Mouse (Mus musculus) midbrain, embryonic 10.5 days (tissue): ENCODE data around the gene Zbtb34. TPM values are rescaled to one million over a fixed set of nuclear protein-coding genes. Genes with fewer than 3 reads are reported as not detected.

Experiments
- DNase-seq: peaks from one replicate; pipeline ENCODE4 v3.0.0-alpha.2; 2017; ENCODE audit warnings: low spot score
- H3K27ac ChIP-seq: fragments of 300-500 bp; sonication (generic); replicated peaks from 2 replicates; pipeline ENCODE4 v1.5.1; 2016; ENCODE audit warnings: mild to moderate bottlenecking
- H3K27me3 ChIP-seq: fragments of 300-500 bp; sonication (generic); 2 replicates; pipeline ENCODE4 v1.6.1; 2016; ENCODE audit warnings: low read depth, mild to moderate bottlenecking; ENCODE audit not compliant: poor library complexity, severe bottlenecking
- H3K36me3 ChIP-seq: fragments of 300-500 bp; sonication (generic); 2 replicates; pipeline ENCODE4 v1.6.1; 2016; ENCODE audit warnings: mild to moderate bottlenecking, moderate library complexity
- H3K4me1 ChIP-seq: fragments of 300-500 bp; sonication (generic); 2 replicates; pipeline ENCODE4 v1.6.1; 2016
- H3K4me3 ChIP-seq: fragments of 300-500 bp; sonication (generic); 2 replicates; pipeline ENCODE4 v1.5.1; 2016; ENCODE audit warnings: mild to moderate bottlenecking, moderate library complexity
- H3K9me3 ChIP-seq: fragments of 300-500 bp; sonication (generic); replicated peaks from 2 replicates; pipeline ENCODE4 v1.6.1; 2016; ENCODE audit warnings: mild to moderate bottlenecking
- WGBS: fragments of 180-500 bp; shearing (Covaris S2); methylation state at CpG from one replicate; pipeline ENCODE4 v1.1.7; 2016; 5-methylcytosine and 5-hydroxymethylcytosine counted together
- polyA plus RNA-seq: library from polyadenylated mRNA; unstranded; fragments of >200 nt; fragmentation: Nextera tagmentation; extraction: Ambion mirVana; gene quantifications from 2 replicates; pipeline ENCODE4 v1.2.1, GENCODE M21; 2016

Gene Zbtb34
- polyA plus RNA-seq, 1 experiment from 2014 or later: 6.1 TPM

GRCm38 (mm10) chr2:33456242-33456641 lies 25.1 kb upstream of the Zbtb34 start:
- Histone ChIP-seq H3K27ac (no peak overlapping the region), H3K27me3 (no peaks in the 10 kb centered on the region), H3K4me1 (peaks cover 7% of the 10 kb centered on the region; the same call in 1 of the 2 replicates), H3K9me3 (no peaks in the 10 kb centered on the region), H3K36me3 (peaks cover 82% of the 10 kb centered on the region), H3K4me3 (no peak overlapping the region)
- DNase-seq: no peak
- 94% methylated on average over 5 of the region's 5 CpGs for WGBS

DNA sequence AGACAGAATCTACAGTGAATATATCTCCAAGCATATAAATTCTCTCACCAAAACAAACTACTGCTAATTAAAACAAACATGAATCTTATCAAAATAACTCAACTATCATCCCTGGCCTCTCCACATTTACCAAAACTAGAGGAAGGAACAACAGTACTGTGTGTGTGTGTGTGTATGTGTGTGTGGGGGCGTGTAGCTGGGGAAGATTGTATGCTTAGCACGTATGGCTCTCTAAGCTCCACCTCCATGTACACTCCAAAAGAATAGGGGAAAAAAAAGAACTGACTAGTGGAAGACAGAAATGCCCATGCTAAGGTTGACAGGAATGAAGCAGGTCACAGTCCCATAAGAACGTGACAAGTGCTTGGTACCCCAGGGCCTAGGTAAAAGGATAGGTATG lies 24.2 kb upstream of the Zbtb34 start:
- WGBS: 88% methylated on average over 3 of the region's 3 CpGs
- Histone ChIP-seq H3K4me1 (peaks cover 7% of the 10 kb centered on the region; the same call in 1 of the 2 replicates), H3K36me3 (peaks cover 81% of the 10 kb centered on the region), H3K9me3 (no peaks in the 10 kb centered on the region), H3K4me3 (no peak overlapping the region), H3K27me3 (no peaks in the 10 kb centered on the region), H3K27ac (no peak overlapping the region)
- no peak for DNase-seq

DNA sequence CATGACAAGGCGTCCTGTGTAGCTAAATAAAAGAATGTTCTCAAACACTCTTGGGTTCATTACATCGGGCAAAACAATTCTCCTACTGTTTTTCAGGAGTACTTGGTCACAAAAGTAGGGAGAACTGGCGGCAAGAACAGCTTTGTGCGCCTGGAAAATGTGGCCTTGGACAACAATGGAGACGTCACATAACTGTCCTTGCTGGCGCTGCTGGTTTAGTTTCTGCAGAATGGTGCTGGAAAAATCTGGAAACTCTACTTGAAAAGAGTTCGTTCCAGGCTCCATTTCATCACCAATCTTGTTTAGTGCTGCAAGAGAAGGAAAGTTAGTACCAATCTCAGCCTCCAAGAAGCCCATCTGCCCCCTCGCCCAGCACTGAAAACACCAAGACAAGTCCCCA lies 23.7 kb upstream of the Zbtb34 start:
- Histone ChIP-seq H3K27ac (no peak overlapping the region), H3K4me3 (no peak overlapping the region), H3K4me1 (peaks cover 7% of the 10 kb centered on the region; the same call in 1 of the 2 replicates), H3K9me3 (no peaks in the 10 kb centered on the region), H3K36me3 (peaks cover 80% of the 10 kb centered on the region), H3K27me3 (no peaks in the 10 kb centered on the region)
- WGBS: 92% methylated on average over 8 of the region's 8 CpGs
- DNase-seq: no peak

DNA sequence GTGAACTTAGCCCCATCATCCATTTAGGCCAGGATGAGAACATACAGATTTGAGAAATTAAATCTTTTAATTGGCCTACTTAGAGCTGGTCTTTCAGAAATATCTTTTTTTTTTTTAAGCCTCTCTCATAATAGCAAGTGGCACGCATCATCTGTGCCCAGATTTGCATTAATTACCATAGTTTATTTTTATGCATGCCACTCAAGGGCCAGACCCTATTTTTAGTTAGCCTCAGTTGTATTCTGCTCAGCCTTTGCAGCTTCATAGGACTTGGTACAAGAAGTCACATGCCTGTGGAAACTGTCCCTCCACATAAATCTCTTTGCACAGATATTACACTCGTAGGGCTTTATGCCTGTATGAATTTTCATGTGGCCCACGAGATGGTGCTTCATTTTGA lies 22.4 kb upstream of the Zbtb34 start:
- H3K36me3 ChIP-seq: peaks cover 82% of the 10 kb centered on the region
- DNase-seq: no peak
- 96% methylated on average over 3 of the region's 3 CpGs for WGBS

DNA sequence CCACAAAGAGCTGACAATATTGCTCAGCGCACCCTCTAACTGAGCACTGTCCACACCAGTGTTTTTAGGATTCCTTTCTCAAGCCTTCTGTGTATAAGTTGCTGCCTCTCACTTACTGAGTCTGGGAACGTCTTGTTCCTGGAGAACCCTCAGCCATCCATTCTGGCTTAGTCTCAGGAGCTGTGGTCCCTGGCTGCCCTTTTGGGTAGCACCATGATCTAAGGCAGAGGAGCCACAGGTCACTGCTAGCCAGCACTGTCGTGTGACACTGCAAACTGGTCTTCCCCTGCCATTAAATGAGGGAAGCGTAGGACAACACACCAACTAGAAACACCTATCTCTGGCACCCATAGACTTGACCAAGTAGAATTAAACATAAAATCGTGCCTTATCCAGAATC lies 21.6 kb upstream of the Zbtb34 start:
- no peak for DNase-seq
- H3K36me3 ChIP-seq: peaks cover 78% of the 10 kb centered on the region

More for the DNA sequence above, 22.4 kb upstream of the Zbtb34 start:
- Histone ChIP-seq H3K9me3 (no peaks in the 10 kb centered on the region), H3K27me3 (no peaks in the 10 kb centered on the region), H3K27ac (no peak overlapping the region), H3K4me1 (peaks cover 7% of the 10 kb centered on the region; the same call in 1 of the 2 replicates), H3K4me3 (no peak overlapping the region)

GRCm38 (mm10) chr2:33452140-33452539 lies 21.0 kb upstream of the Zbtb34 start:
- DNase-seq: no peak
- Histone ChIP-seq H3K36me3 (peaks cover 78% of the 10 kb centered on the region), H3K4me3 (no peak overlapping the region), H3K27me3 (no peaks in the 10 kb centered on the region), H3K27ac (no peak overlapping the region), H3K9me3 (no peaks in the 10 kb centered on the region), H3K4me1 (peaks cover 7% of the 10 kb centered on the region; the same call in 1 of the 2 replicates)
- WGBS: 58% methylated on average over 4 of the region's 4 CpGs

More for the DNA sequence above, 21.6 kb upstream of the Zbtb34 start:
- no peaks in the 10 kb centered on the region for H3K27me3 ChIP-seq
- peaks cover 7% of the 10 kb centered on the region; the same call in 1 of the 2 replicates for H3K4me1 ChIP-seq
- H3K9me3 ChIP-seq: no peaks in the 10 kb centered on the region
- 93% methylated on average over 5 of the region's 5 CpGs for WGBS
- H3K4me3 ChIP-seq: no peak overlapping the region
- H3K27ac ChIP-seq: no peak overlapping the region

- Histone ChIP-seq H3K27me3 (no peaks in the 10 kb centered on the region), H3K4me1 (peaks cover 7% of the 10 kb centered on the region; the same call in 1 of the 2 replicates), H3K9me3 (no peaks in the 10 kb centered on the region), H3K4me3 (no peak overlapping the region), H3K27ac (no peak overlapping the region), H3K36me3 (peaks cover 77% of the 10 kb centered on the region)
- 90% methylated on average over 11 of the region's 11 CpGs for WGBS
- DNase-seq: no peak
Measured at GRCm38 (mm10) chr2:33451038-33451978, 20.2 kb upstream of the Zbtb34 start.

- peaks cover 57% of the 10 kb centered on the region for H3K36me3 ChIP-seq
- no peaks in the 10 kb centered on the region for H3K4me1 ChIP-seq
- no peaks in the 10 kb centered on the region for H3K27me3 ChIP-seq
- DNase-seq: no peak
- WGBS: 92% methylated on average over 22 of the region's 22 CpGs
- H3K9me3 ChIP-seq: no peaks in the 10 kb centered on the region
- H3K4me3 ChIP-seq: no peak overlapping the region
- H3K27ac ChIP-seq: no peak overlapping the region
Measured at GRCm38 (mm10) chr2:33449119-33449873, 18.2 kb upstream of the Zbtb34 start.

DNA sequence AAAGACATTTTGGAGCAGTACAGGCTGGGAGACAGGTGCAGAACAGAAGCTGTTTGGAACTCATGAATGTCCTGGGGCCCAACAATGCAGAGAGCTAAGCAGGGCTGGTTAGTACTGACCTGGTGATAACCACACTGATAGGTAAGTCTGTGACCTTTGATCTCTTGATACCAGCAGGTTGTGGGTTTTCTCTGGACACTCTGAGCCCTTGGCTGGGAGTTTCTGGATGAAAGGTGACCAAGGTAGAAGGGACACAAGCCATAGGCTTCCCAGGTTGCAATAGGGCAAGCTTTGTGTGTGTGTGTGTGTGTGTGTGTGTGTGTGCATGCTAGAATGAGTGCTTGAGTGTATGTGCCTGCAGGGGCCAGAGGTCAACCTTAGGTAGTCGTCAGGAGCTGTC lies 15.7 kb upstream of the Zbtb34 start:
- peaks cover 32% of the 10 kb centered on the region for H3K36me3 ChIP-seq
- no peaks in the 10 kb centered on the region for H3K9me3 ChIP-seq
- no peak overlapping the region for H3K27ac ChIP-seq
- WGBS: 45% methylated on average over 1 of the region's 1 CpGs
- H3K4me1 ChIP-seq: no peaks in the 10 kb centered on the region
- no peaks in the 10 kb centered on the region for H3K27me3 ChIP-seq
- no peak overlapping the region for H3K4me3 ChIP-seq
- no peak for DNase-seq

DNA sequence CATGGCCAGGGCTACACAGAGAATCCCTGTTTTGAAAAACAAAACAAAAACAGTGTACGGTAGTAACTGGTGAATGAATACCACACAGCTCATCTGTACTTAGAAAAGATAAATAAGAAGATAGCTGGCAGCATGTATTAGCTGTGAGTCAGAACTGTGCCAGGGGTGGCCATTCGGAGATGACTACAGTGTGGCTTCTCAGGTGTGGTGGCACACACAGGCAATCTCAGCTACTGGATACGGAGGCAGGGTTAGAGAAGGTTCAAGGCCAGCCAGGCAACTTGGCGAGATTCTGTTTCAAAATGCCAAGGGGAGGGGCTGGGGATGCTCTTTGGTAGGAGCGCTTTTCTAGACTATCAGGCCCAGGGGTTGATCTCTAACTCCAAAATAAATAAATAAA lies 14.6 kb upstream of the Zbtb34 start:
- peaks cover 21% of the 10 kb centered on the region for H3K36me3 ChIP-seq
- peaks cover 4% of the 10 kb centered on the region for H3K4me1 ChIP-seq
- no peaks in the 10 kb centered on the region for H3K9me3 ChIP-seq
- WGBS: 92% methylated on average over 5 of the region's 5 CpGs
- no peak overlapping the region for H3K27ac ChIP-seq
- H3K27me3 ChIP-seq: 0 out of 2 replicates have a peak, but pooled peaks cover under 1% of the 10 kb centered on the region
- H3K4me3 ChIP-seq: no peak overlapping the region
- DNase-seq: no peak

DNA sequence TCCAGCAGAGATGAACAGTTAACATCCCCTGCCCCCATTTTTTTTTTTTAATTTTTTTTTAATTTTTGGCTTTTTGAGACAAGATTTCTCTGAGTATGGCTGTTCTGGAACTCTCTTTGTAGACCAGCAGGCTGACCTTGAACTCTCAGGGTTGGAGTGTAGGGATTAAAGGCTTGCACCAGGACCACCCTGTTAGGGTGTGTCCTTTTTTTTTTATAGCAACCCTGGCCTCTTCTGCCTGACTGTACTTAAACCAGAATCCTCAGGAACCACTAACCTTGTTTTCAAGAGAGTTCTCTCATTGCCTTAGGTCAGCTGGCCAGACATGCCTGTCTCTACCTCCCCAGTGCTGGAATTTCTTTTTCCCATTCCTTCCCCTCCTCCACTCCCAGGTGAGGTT lies 13.7 kb upstream of the Zbtb34 start:
- H3K27me3 ChIP-seq: peaks cover 8% of the 10 kb centered on the region; the same call in 1 of the 2 replicates
- no peak overlapping the region for H3K27ac ChIP-seq
- DNase-seq: no peak
- no peak overlapping the region for H3K4me3 ChIP-seq
- peaks cover 15% of the 10 kb centered on the region for H3K36me3 ChIP-seq
- peaks cover 13% of the 10 kb centered on the region for H3K4me1 ChIP-seq
- H3K9me3 ChIP-seq: no peaks in the 10 kb centered on the region

DNA sequence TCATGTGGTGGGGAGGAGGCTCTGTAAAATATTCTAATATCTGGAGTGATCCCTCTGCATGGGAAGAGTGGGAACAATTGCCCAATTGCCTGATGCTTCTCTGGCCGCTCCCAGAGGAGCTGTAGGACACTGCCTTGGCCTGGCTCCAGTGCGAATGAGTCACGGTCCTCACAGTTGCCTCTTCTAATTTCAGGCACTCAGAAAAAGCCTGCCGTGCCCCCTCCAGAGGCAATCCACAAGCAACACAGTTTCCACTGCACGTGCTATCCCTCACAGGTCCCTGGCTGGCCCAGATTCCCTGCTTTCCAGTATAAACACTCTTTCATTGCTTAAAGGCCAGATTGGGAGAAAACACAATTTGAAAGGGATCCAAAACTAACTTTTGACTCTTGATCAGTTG lies 13.2 kb upstream of the Zbtb34 start:
- H3K27me3 ChIP-seq: peaks cover 11% of the 10 kb centered on the region; the same call in 1 of the 2 replicates
- H3K27ac ChIP-seq: no peak overlapping the region
- peaks cover 10% of the 10 kb centered on the region for H3K36me3 ChIP-seq
- H3K4me3 ChIP-seq: no peak overlapping the region
- peaks cover 18% of the 10 kb centered on the region for H3K4me1 ChIP-seq
- WGBS: 65% methylated on average over 5 of the region's 5 CpGs
- no peaks in the 10 kb centered on the region for H3K9me3 ChIP-seq
- DNase-seq: no peak
